Mouse (Mus musculus) kidney, adult 2 months (tissue): Measurements from ENCODE around the gene Fblim1.

ENCODE experiments used
- CTCF ChIP-seq: fragments of 200-500 bp; conservative IDR thresholded peaks from 2 replicates; pipeline ENCODE4 v1.5.1; 2011; ENCODE audit warnings: low read depth, mild to moderate bottlenecking, control low read depth, low read length, moderate library complexity, mixed read lengths; ENCODE audit not compliant: insufficient read depth, insufficient read length
- POLR2A ChIP-seq: fragments of 200-500 bp; IDR thresholded peaks from one replicate; pipeline ENCODE4 v1.6.1; 2011; ENCODE audit warnings: low read depth, low read length, control low read depth

DNA sequence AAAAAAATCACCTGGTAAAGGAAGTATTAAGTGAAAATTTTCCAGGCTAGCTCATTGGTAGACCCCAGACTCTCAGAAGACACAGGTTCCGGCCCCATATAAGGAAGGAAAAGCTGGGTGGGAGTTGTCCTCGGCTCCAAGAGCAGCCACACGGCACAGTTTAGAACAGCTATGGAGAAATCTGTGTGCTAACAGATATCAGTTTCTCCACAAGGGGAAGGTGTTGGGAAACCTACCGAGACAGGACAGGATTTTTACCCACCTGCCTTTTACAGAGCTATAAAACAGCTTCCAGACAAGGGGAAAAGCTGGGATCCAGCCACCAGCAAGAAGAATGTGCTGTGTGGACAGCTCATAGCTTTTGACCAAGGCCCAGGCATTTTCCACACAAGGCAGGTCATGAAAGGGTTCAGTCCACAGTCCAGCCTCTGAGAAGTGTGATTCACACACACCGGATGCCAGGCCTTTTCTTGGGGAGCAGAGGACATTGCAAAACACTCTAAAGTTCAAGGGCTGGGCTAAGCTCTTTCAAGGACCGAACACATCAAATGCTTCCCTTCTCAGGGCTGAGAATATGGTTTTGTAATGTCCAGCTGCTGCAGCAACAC lies 32.4 kb downstream of the Fblim1 start:
- TF ChIP-seq CTCF (no peak), POLR2A (no peak)
